Mouse (Mus musculus): Measurements from ENCODE around the gene Ubxn11. TPM values are rescaled to one million over a fixed set of nuclear protein-coding genes. Genes with fewer than 3 reads are reported as not detected.

Ubxn11 gene
- total RNA-seq, 2 experiments from 2014 or later = 31.7 to 38.4 TPM

DNA sequence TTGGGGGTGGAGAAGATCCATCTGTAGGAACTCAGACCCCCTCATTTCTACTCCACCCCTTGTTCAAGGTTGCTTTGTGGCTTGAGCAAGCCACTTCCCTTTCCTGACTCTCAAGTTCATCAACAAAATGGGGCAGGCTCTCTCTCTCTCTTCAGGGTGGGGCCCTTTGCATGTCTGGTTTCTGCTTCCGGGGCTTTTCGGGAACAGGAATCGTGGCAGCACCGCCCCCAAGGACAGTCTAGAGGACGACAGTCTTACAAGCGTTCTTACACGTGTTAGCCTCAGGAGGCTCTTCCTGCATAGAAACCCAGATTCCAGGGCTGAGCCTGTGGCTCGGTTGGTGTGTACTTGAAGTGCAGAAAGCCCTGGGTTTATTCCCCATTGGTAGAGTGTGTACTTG lies 14.6 kb downstream of the Ubxn11 start:
- DNase-seq (ENCODE audit: low spot score in 2 of 2) = no peak

DNA sequence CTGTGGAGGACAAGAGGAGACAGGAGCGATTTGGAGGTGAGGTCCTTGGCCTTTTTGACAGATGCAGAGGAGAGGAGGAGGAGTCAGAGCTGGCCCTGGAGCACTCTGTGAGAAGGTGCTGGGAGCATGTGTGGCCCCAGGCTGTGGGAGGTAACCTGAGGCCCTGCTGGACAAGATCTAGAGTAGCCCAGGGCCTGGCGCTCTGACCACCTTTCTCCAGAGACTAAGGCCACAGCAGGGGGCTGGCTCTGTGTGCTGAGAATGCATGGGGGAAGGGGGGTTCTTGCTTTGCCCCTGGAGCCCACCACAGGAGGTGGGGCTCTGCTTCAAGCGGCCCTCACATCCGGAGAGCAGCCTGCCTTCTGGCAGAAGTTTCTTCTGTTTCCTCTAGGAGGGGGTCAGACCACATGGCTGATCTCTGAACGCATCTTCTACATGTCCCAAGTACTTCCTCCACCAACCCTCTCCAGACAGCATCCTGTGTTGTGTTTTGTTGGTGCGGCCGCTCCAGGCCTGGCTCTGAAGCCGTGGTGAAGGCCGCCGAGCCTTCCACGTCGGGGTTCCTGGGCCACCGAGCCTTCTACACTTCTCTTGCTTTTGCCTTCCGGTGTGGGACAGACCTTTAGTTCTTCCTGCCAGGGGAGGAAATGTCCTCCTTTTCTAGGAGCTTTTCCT lies 15.9 kb downstream of the Ubxn11 start:
- DNase-seq (ENCODE audit: low spot score in 2 of 2) = no peak

- DNase-seq (ENCODE audit: low spot score in 2 of 2) = no peak
These were observed 16.7 kb downstream of the Ubxn11 start for GRCm38 (mm10) chr4:134119042-134119441.

DNA sequence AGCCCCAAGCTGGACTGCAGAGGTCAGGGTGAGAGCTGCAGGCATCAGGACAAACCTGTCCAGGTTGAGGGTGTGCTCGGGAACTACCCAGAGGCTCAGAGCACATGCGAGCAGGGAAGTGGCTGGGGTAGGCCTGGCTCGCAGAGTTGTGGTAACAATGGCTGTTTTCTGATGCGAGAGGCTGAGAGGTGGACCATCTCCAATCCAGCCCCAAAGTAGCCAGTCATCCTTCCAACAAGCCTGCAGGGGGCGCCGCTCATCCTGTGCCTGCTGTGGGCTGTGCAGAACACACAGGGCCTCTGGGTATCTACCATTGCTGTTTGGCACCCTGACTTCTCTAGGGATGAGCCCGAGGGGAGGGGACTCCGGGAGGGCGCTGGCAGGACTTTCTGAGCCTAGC lies 17.3 kb downstream of the Ubxn11 start:
- no peak for DNase-seq (ENCODE audit: low spot score in 2 of 2)

DNA sequence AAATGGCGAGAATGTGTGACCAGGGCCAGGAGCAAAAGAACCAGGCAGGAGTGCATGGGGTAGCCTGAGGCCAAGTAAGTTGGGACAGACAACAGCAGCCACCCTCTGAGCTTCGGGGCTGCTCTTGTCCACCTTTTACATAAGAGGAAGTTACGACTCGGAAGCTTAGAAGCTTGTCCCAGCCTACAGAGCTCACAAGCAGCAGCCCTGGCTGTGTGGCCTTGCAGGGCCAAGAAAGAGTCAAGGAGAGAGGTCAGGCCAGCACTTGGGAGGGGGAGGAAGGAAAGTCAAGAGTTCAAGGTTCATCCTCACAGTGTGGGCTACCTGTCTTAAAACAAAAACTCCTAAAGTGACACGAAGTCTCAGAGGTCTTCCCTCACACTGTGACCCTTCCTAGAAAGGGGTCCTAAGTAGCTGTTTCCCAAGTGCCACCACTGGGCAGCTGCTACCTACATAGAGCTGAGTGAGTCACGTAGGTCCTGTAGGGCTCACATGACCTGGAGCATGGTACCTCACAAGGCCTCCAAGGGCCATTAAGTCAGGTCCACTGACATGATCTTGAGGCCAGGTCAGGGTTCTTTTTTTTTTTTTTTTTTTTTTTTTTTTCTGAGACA lies 17.9 kb downstream of the Ubxn11 start:
- no peak for DNase-seq (ENCODE audit: low spot score in 2 of 2)

DNA sequence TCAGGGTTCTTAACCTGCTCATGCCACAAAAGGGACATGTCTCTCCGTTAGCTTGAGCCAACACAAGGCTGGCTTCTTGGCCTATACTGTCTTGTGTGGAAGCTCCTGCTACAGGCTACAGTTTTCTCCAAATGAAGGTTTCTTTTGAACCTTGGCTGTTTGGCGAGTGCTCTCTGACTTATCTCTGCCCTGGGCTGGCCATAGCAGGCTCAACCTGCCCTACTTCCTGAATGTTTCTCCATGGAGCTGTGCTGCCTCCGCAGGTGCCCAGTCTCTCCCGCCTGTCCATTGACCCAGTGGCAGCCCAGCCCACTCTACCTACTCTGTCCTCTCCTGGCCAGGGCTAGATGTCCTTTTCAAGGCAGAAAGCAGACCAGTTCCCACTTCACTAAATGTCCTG lies 18.5 kb downstream of the Ubxn11 start:
- DNase-seq (ENCODE audit: low spot score in 2 of 2) = no peak

DNA sequence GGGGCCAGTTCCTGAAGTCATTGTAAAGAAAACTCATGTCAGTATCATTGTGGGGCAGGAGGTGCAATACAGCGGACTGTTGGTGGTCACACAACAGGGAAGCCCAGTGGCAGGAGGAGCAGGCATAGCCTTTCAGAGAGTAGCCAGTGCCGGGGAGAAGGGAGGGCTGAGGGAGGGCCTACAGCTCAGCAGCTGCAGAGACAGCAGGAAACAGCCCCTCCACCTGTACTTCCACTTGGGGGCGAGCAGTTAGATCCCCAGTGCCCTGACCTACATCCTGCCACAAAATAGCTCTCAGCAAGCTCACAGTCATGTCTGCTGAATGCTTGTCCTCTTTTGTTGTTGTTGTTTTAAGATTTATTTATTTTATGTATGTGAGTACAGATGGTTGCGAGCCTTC lies 19.2 kb downstream of the Ubxn11 start:
- no peak for DNase-seq (ENCODE audit: low spot score in 2 of 2)

DNA sequence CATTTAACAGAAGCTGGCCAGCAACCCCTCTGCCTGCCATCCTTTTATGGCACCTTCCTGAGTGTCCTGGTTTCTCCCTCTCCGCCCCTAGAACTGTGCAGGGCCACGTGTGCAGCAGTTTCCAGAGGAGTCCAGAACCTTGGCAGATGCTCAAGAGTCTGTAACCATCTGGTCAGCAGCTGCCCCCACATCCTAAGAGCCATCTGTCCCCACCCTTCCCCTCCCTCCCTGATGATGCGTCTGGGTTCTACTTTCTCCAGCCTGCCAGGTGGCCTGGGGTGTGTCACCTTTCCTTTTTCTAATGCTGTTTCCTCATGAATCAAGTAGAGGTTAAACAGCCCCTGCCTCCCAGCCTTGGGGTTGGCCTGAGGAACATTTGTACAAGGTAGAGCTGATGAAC lies 19.9 kb downstream of the Ubxn11 start:
- peak; percentile 41 to 44 for DNase-seq (ENCODE audit: low spot score in 2 of 2)

- DNase-seq (ENCODE audit: low spot score in 2 of 2) = no peak
These were observed 20.8 kb downstream of the Ubxn11 start for GRCm38 (mm10) chr4:134123147-134123546.

GRCm38 (mm10) chr4:134123680-134124551 lies 21.5 kb downstream of the Ubxn11 start:
- peak; percentile 86 to 92 for DNase-seq (ENCODE audit: low spot score in 2 of 2)

DNA sequence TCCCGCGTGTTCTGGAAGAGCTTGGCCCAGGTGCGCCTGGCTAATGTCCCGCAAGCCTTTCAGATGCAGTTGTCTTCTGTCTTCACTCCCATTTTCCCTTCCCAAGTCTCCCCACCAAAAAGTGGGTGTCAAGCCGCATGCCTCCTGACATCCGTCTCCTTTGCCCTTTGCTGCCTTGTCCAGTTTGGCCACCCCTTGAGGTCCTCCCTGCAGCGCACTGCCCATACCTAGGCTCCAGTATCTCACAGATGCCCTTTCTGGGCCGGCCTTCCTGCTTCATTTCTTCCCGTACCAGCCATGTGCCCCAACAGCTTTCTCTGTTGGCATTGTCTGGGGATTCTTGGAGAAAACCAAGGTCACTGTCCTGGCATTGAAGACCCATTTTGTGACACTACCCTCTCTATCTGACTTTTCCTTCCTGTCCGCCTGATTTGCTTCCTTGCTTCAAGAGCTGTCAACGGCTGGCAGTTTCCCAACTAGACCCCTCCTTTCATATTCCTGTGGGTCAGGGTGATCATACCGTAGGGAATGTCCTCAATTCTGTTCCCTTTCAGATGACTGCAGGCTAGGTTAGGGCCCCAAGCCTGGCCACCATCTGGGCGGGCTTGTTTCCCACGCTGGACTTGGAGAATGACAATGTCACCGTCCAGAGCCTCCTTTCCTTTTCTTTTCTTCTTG lies 23.2 kb downstream of the Ubxn11 start:
- no peak for DNase-seq (ENCODE audit: low spot score in 2 of 2)

GRCm38 (mm10) chr4:134126300-134127120 lies 24.1 kb downstream of the Ubxn11 start:
- no peak for DNase-seq (ENCODE audit: low spot score in 2 of 2)

DNA sequence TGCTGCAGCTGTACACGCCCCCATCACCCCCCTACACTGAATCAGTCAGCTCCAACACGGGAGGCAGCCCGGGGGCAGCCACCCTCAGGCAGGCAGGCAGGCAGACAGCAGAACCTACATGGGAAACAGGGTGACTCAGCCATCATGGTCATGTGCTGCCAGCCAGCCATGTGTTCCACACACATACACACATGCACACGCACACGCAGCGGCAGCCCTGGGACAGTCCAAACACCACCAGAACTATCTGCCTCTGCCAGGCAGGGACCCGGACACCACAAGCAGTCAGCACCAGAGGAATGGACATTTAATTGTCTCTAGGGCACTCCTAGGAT lies 24.7 kb downstream of the Ubxn11 start:
- DNase-seq (ENCODE audit: low spot score in 2 of 2) = peak; percentile 64 to 80

GRCm38 (mm10) chr4:134127793-134128192 lies 25.4 kb downstream of the Ubxn11 start:
- DNase-seq (ENCODE audit: low spot score in 2 of 2) = no peak

- peak; percentile 87 to 90 for DNase-seq (ENCODE audit: low spot score in 2 of 2)
These were observed 26.0 kb downstream of the Ubxn11 start, which contains the start of gene Sh3bgrl3 for GRCm38 (mm10) chr4:134128221-134128982. TSS of gene Sh3bgrl3 (minus strand) at chr4:134128789.

GRCm38 (mm10) chr4:134128983-134129362 lies 26.6 kb downstream of the Ubxn11 start:
- DNase-seq (ENCODE audit: low spot score in 2 of 2) = no peak

- DNase-seq (ENCODE audit: low spot score in 2 of 2) = peak; percentile 36 to 49
These were observed 27.1 kb downstream of the Ubxn11 start for GRCm38 (mm10) chr4:134129482-134129881.

DNA sequence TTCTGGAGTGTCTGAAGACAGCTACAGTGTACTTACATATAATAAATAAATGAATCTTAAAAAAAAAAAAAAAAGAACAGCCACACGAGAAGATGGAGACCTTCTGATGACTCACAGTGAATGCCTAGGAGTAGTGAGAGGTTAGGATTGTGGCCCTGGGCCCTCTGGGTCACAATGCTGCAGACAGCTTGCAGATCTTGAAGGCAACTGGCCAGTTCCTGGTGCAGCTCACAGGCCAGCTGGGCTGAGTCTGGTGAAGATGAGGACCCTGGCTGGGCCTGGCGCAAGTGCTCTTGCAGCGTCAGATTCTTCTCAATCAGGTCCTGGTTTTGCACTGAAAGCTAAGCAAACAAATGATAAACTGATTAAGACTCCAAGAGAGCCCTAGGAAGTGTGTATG lies 29.7 kb downstream of the Ubxn11 start:
- no peak for DNase-seq (ENCODE audit: low spot score in 2 of 2)

DNA sequence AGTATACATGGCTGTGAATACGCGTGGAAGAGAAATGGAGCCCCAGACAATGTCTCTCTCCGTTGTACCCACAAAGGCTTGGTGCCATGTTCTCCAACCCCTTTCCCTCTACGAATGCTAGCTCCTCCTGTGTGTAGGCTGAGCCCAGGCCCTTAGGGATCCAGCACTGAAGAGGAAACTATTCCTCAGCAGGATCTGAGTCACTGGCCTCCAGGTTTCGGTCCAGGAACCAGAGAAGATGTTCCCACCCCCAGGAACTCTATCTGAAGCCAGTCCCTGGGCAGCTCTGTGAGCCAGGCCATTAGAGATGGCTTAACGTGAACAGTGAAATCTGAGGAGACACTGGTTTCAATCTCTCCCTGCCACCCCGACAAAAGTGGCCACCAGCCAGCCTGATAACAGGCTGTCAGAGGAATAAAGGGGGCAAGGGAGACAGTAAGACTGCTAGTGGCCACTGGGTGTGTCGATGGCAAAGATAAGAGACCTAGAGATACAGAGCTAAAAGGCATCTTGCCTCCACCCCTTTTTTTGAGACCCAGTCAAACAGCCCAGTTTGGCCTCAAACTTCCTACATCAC lies 30.2 kb downstream of the Ubxn11 start:
- no peak for DNase-seq (ENCODE audit: low spot score in 2 of 2)
